Mouse (Mus musculus) hindbrain, embryonic 10.5 days (tissue): ENCODE data around the gene Mpp3. TPM values are rescaled to one million over a fixed set of nuclear protein-coding genes. Genes with fewer than 3 reads are reported as not detected.

Experiments used
- DNase-seq: peaks from one replicate; pipeline ENCODE4 v3.0.0-alpha.2; 2017; ENCODE audit warnings: low spot score
- H3K27ac ChIP-seq: fragments of 300-500 bp; sonication (generic); 2 replicates; pipeline ENCODE4 v1.5.1; 2016; ENCODE audit warnings: mild to moderate bottlenecking, moderate library complexity
- H3K27me3 ChIP-seq: fragments of 300-500 bp; sonication (generic); 2 replicates; pipeline ENCODE4 v1.6.1; 2016; ENCODE audit warnings: mild to moderate bottlenecking; ENCODE audit not compliant: poor library complexity, insufficient read depth, severe bottlenecking
- H3K36me3 ChIP-seq: fragments of 300-500 bp; sonication (generic); 2 replicates; pipeline ENCODE4 v1.6.1; 2016; ENCODE audit warnings: mild to moderate bottlenecking, moderate library complexity
- H3K4me1 ChIP-seq: fragments of 300-500 bp; sonication (generic); replicated peaks from 2 replicates; pipeline ENCODE4 v1.6.1; 2016; ENCODE audit warnings: mild to moderate bottlenecking
- H3K4me3 ChIP-seq: fragments of 300-500 bp; sonication (generic); 2 replicates; pipeline ENCODE4 v1.5.1; 2016; ENCODE audit warnings: mild to moderate bottlenecking, moderate library complexity
- H3K9me3 ChIP-seq: fragments of 300-500 bp; sonication (generic); 2 replicates; pipeline ENCODE4 v1.6.1; 2016; ENCODE audit warnings: mild to moderate bottlenecking, moderate library complexity
- WGBS: fragments of 180-500 bp; shearing (Covaris S2); methylation state at CpG from one replicate; pipeline ENCODE4 v1.1.7; 2016; 5-methylcytosine and 5-hydroxymethylcytosine counted together
- polyA plus RNA-seq: library from polyadenylated mRNA; unstranded; fragments of >200 nt; fragmentation: Nextera tagmentation; extraction: Ambion mirVana; gene quantifications from 2 replicates; pipeline ENCODE4 v1.2.1, GENCODE M21; 2016

The Mpp3 gene
- 14.4 and 27.4 TPM in 2 replicates for polyA plus RNA-seq

DNA sequence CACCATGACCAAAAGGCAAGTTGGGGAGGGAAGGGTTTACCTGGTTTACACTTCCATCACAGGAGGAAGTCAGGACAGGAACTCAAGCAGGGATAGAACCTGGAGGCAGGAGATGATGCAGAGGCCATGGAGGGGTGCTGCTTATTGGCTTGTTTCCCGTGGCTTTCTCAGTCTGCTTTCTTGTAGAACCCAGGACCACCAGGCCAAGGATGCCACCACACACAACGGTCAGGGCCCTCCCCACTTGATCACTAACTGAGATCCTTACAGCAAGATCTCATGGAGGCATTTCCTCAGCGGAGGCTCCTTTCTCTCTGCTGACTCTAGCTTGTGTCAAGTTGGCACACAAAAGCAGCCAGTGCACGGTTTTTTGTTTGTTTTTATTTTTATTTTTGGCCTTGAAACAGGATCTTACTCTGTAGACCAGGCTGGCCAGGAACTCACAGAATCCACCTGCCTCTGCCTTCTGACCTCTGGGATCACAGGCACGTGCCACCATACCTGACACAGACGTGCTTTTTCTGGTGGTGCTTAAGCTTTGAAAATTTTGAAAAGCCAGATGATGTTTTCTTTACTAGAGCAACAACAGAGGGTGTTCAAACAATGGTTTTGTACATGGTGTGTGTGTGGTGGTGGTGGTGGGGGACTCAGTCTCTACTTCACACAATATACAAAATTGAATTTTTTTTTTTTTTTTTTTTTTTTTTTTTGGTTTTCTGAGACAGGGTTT lies at the start of gene Mpp3:
TSS of gene Mpp3 (minus strand) at position 375 of the 730 bp plus-strand sequence.
- Histone ChIP-seq H3K4me1 (peaks cover 40% of the 10 kb centered on the region), H3K4me3 (peak within 1 kb of the TSS; percentile 86), H3K27me3 (peaks cover 53% of the 10 kb centered on the region), H3K27ac (peak within 1 kb of the TSS; percentile 93), H3K9me3 (no peaks in the 10 kb centered on the region), H3K36me3 (peaks cover 7% of the 10 kb centered on the region)
- no peak for DNase-seq
- WGBS = 73% methylated on average over 6 of the region's 6 CpGs

DNA sequence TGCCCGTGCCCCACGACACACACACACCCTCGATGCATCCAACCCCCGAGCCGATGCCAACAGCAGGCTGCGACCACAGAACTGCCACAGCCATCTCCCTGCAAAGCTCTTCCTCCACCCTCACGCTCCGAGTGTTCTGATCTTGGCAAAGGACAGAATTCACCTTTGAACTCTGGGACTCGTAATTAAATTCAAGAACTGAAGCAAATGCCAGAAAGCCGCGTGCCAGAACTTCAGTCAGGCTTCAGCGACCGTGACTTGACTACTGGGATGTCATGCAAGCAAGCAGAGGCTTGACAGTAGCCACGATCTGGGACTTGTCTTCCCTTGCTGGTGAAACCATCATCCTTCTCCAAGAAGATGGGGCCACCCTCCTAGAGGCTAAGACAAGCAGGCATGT lies 45.5 kb upstream of the Mpp3 start:
- no peak overlapping the region for H3K27ac ChIP-seq
- no peaks in the 10 kb centered on the region for H3K9me3 ChIP-seq
- 70% methylated on average over 14 of the region's 14 CpGs for WGBS
- H3K27me3 ChIP-seq = peaks cover 23% of the 10 kb centered on the region; the same call in 1 of the 2 replicates
- no peak overlapping the region for H3K4me3 ChIP-seq
- H3K36me3 ChIP-seq = peaks cover 24% of the 10 kb centered on the region; the same call in 1 of the 2 replicates
- no peak for DNase-seq
- H3K4me1 ChIP-seq = peaks cover 29% of the 10 kb centered on the region

- H3K27me3 ChIP-seq = peaks cover 29% of the 10 kb centered on the region
These were observed 44.5 kb upstream of the Mpp3 start for GRCm38 (mm10) chr11:102072729-102073128.

GRCm38 (mm10) chr11:102070426-102070825 lies 42.2 kb upstream of the Mpp3 start:
- peaks cover 29% of the 10 kb centered on the region for H3K4me1 ChIP-seq
- no peak overlapping the region for H3K27ac ChIP-seq
- peaks cover 29% of the 10 kb centered on the region for H3K27me3 ChIP-seq
- WGBS = 2% methylated on average over 13 of the region's 13 CpGs
- DNase-seq = no peak
- H3K9me3 ChIP-seq = no peaks in the 10 kb centered on the region
- peak overlapping the region; percentile 34; the same call in 1 of the 2 replicates for H3K4me3 ChIP-seq
- H3K36me3 ChIP-seq = 0 out of 2 replicates have a peak, but pooled peaks cover 5% of the 10 kb centered on the region

More at GRCm38 (mm10) chr11:102072729-102073128, 44.5 kb upstream of the Mpp3 start:
- Histone ChIP-seq H3K4me3 (no peak overlapping the region), H3K36me3 (peaks cover 17% of the 10 kb centered on the region; the same call in 1 of the 2 replicates), H3K27ac (no peak overlapping the region), H3K9me3 (no peaks in the 10 kb centered on the region), H3K4me1 (peaks cover 29% of the 10 kb centered on the region)
- WGBS = 83% methylated on average over 5 of the region's 5 CpGs
- no peak for DNase-seq

DNA sequence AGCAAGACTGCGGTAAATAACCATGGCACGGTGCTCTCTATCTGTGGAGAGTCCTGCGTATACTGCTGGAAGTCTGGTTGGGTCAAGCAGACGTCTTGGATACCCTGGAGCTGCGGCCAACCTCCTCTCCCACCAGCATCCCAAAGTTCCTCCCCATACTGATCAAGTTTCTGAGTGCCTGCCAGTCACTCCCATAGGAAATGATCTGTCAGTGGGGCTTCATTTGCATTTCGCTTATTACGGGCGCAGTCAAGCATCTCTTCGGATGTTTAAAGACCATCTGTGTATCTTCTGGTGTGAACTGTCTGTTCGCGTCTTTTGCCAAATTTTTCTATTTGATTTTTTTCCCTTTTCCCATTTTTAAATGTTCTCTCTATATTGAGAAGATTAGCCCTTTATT lies 41.4 kb upstream of the Mpp3 start:
- H3K27me3 ChIP-seq = peaks cover 28% of the 10 kb centered on the region
- 41% methylated on average over 11 of the region's 11 CpGs for WGBS
- no peak overlapping the region for H3K4me3 ChIP-seq
- H3K4me1 ChIP-seq = peaks cover 29% of the 10 kb centered on the region
- DNase-seq = no peak
- 0 out of 2 replicates have a peak, but pooled peaks cover 5% of the 10 kb centered on the region for H3K36me3 ChIP-seq
- H3K27ac ChIP-seq = no peak overlapping the region
- no peaks in the 10 kb centered on the region for H3K9me3 ChIP-seq

- H3K9me3 ChIP-seq = no peaks in the 10 kb centered on the region
- H3K36me3 ChIP-seq = no peaks in the 10 kb centered on the region
- no peak overlapping the region for H3K27ac ChIP-seq
- no peak overlapping the region for H3K4me3 ChIP-seq
- H3K27me3 ChIP-seq = peaks cover 29% of the 10 kb centered on the region
- WGBS = 32% methylated on average over 2 of the region's 2 CpGs
- peaks cover 26% of the 10 kb centered on the region for H3K4me1 ChIP-seq
- DNase-seq = no peak
These were observed 40.7 kb upstream of the Mpp3 start for GRCm38 (mm10) chr11:102068969-102069368.

- peaks cover 22% of the 10 kb centered on the region; the same call in 1 of the 2 replicates for H3K36me3 ChIP-seq
- WGBS = 80% methylated on average over 13 of the region's 13 CpGs
- H3K4me1 ChIP-seq = peaks cover 11% of the 10 kb centered on the region
- H3K27me3 ChIP-seq = peaks cover 39% of the 10 kb centered on the region
- no peak overlapping the region for H3K27ac ChIP-seq
- H3K4me3 ChIP-seq = no peak overlapping the region
- no peak for DNase-seq
- no peaks in the 10 kb centered on the region for H3K9me3 ChIP-seq
These were observed 34.8 kb upstream of the Mpp3 start for GRCm38 (mm10) chr11:102063076-102063475.

- peaks cover 22% of the 10 kb centered on the region; the same call in 1 of the 2 replicates for H3K36me3 ChIP-seq
- peaks cover 41% of the 10 kb centered on the region for H3K27me3 ChIP-seq
- peak overlapping the region; percentile 58 for H3K4me3 ChIP-seq
- WGBS = 22% methylated on average over 16 of the region's 16 CpGs
- peaks cover 11% of the 10 kb centered on the region for H3K4me1 ChIP-seq
- no peak for DNase-seq
- no peak overlapping the region for H3K27ac ChIP-seq
- no peaks in the 10 kb centered on the region for H3K9me3 ChIP-seq
These were observed 33.7 kb upstream of the Mpp3 start for GRCm38 (mm10) chr11:102061941-102062473.

DNA sequence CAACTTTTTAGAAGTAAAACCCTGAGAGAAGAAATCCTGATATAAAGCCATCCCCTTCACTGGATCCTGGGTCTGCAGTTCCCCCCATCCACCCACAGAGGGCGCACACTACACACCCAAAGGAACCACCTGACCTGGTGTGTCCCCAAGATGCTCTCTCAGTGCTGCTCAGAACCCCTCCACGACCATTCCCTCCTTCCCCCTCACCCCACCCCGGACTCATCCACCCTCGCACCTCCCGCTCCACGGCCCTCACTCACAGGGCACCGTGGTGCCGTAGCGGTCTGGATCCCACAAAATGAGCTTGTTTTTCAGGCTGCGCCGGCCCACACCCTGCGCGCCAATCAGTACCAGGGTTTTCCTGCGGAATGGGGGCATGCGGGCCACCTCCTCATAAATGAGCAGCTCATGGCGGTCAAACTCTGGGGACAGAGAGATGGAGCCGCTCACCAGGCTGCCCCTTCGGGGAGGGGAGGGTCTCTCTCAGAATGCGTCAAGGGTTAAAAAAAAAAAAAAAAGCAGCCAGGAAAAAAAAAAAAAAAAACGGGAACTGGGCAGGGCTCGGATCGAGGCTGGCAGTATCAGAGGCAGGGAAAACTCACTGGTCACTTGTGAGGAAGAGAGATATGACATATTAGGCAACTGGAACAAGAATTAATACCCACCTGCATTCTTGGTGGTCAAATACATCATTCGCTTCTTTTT lies 33.1 kb upstream of the Mpp3 start:
- DNase-seq = peak; percentile 78
- Histone ChIP-seq H3K4me3 (peak overlapping the region; percentile 58), H3K27ac (peak overlapping the region; percentile 73), H3K4me1 (peaks cover 11% of the 10 kb centered on the region), H3K36me3 (peaks cover 22% of the 10 kb centered on the region; the same call in 1 of the 2 replicates), H3K9me3 (no peaks in the 10 kb centered on the region), H3K27me3 (peaks cover 43% of the 10 kb centered on the region)
- 3% methylated on average over 23 of the region's 23 CpGs for WGBS

- H3K27ac ChIP-seq = no peak overlapping the region
- H3K27me3 ChIP-seq = peaks cover 26% of the 10 kb centered on the region; the same call in 1 of the 2 replicates
- peak; percentile 58 for DNase-seq
- no peaks in the 10 kb centered on the region for H3K9me3 ChIP-seq
- H3K4me3 ChIP-seq = no peak overlapping the region
- peaks cover 7% of the 10 kb centered on the region; the same call in 1 of the 2 replicates for H3K4me1 ChIP-seq
- H3K36me3 ChIP-seq = peaks cover 2% of the 10 kb centered on the region; the same call in 1 of the 2 replicates
- 27% methylated on average over 9 of the region's 9 CpGs for WGBS
These were observed 25.6 kb upstream of the Mpp3 start for GRCm38 (mm10) chr11:102053847-102054246.

- Histone ChIP-seq H3K36me3 (no peaks in the 10 kb centered on the region), H3K4me1 (peaks cover 7% of the 10 kb centered on the region; the same call in 1 of the 2 replicates), H3K27me3 (peaks cover 26% of the 10 kb centered on the region; the same call in 1 of the 2 replicates), H3K9me3 (no peaks in the 10 kb centered on the region), H3K27ac (no peak overlapping the region), H3K4me3 (no peak overlapping the region)
- no peak for DNase-seq
- 86% methylated on average over 7 of the region's 7 CpGs for WGBS
These were observed 24.9 kb upstream of the Mpp3 start for GRCm38 (mm10) chr11:102053183-102053582.

- Histone ChIP-seq H3K4me3 (no peak overlapping the region), H3K9me3 (no peaks in the 10 kb centered on the region), H3K27ac (no peak overlapping the region), H3K36me3 (no peaks in the 10 kb centered on the region), H3K4me1 (peaks cover 7% of the 10 kb centered on the region; the same call in 1 of the 2 replicates), H3K27me3 (peaks cover 26% of the 10 kb centered on the region; the same call in 1 of the 2 replicates)
- no peak for DNase-seq
- WGBS = 83% methylated on average over 12 of the region's 12 CpGs
These were observed 24.4 kb upstream of the Mpp3 start for GRCm38 (mm10) chr11:102052697-102053096.
